Mouse (Mus musculus): ENCODE results near the gene Atp8b3. TPM values are rescaled to one million over a fixed set of nuclear protein-coding genes. Genes with fewer than 3 reads are reported as not detected.

Gene Atp8b3
- total and polyA plus RNA-seq, 2 experiments: not detected

GRCm38 (mm10) chr10:80561116-80561944, 22.4 kb upstream of the Atp8b3 start, which contains the start of gene Rexo1:
Rexo1 (minus strand) TSS chr10:80561560.
- Histone ChIP-seq H3K4me1 (ENCODE audit: control insufficient read depth, insufficient read depth, low read length) (peaks cover 28% of the 10 kb centered on the region), H3K36me3 (ENCODE audit: control insufficient read depth, insufficient read depth, low read length) (no peaks in the 10 kb centered on the region), H3K27ac (replicated peaks; ENCODE audit: insufficient read depth, low read depth, low read length) (peak within 1 kb of the TSS; percentile 91), H3K79me2 (ENCODE audit: control insufficient read depth, insufficient read depth, low read length) (peaks cover 44% of the 10 kb centered on the region), H3K27me3 (ENCODE audit: control insufficient read depth, insufficient read depth, low read length) (no peaks in the 10 kb centered on the region), H3K9ac (ENCODE audit: low read depth, low read length) (peak within 1 kb of the TSS; percentile 94), H3K4me3 (ENCODE audit: insufficient read depth, low read depth, low read length) (peak within 1 kb of the TSS; percentile 93)
- peak; percentile 86 for DNase-seq (ENCODE audit: extremely low read depth, low read depth, low spot score)
- peak; percentile 86 for TF ChIP-seq CTCF (IDR thresholded peaks at IDR 0.05; ENCODE audit: low read depth, low read length)
- 0 out of 2 replicates have a peak, but pooled peaks have one; percentile 20 for TF ChIP-seq POLR2A (IDR thresholded peaks at IDR 0.05; ENCODE audit: extremely low read depth, insufficient read depth, low read length)
- under 1% methylated on average over 72 of the region's 72 CpGs for WGBS

DNA sequence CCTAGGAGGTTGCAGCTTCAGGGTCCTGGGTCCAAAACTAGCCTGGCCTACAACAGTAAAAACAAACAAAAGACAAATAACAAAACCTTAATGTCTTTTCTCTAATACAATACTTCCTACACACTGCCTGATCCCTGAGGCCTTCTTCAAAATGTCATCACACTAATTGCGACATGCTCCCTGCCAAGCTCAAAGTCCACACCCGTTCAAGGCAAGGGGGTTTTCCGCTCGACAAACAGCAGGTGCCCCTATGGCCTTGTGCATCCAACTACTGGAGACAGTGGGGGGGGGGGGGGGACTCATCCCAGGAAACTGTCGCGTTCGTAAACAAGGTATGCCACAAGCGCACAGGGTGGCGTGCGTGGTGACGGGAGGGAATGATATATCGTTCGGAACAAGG, 21.7 kb upstream of the Atp8b3 start:
- no peak for TF ChIP-seq CTCF (IDR thresholded peaks at IDR 0.05; ENCODE audit: low read depth, low read length)
- TF ChIP-seq POLR2A (IDR thresholded peaks at IDR 0.05; ENCODE audit: extremely low read depth, insufficient read depth, low read length): no peak
- H3K27ac ChIP-seq (replicated peaks; ENCODE audit: insufficient read depth, low read depth, low read length): peak overlapping the region; percentile 91
- WGBS: 1% methylated on average over 13 of the region's 13 CpGs
- DNase-seq (ENCODE audit: extremely low read depth, low read depth, low spot score): peak; percentile 88
- H3K79me2 ChIP-seq (ENCODE audit: control insufficient read depth, insufficient read depth, low read length): peaks cover 45% of the 10 kb centered on the region
- H3K27me3 ChIP-seq (ENCODE audit: control insufficient read depth, insufficient read depth, low read length): no peaks in the 10 kb centered on the region
- H3K4me1 ChIP-seq (ENCODE audit: control insufficient read depth, insufficient read depth, low read length): peaks cover 28% of the 10 kb centered on the region
- H3K4me3 ChIP-seq (ENCODE audit: insufficient read depth, low read depth, low read length): peak overlapping the region; percentile 93
- H3K36me3 ChIP-seq (ENCODE audit: control insufficient read depth, insufficient read depth, low read length): no peaks in the 10 kb centered on the region
- peak overlapping the region; percentile 94 for H3K9ac ChIP-seq (ENCODE audit: low read depth, low read length)

- Histone ChIP-seq H3K27me3 (ENCODE audit: control insufficient read depth, insufficient read depth, low read length) (no peaks in the 10 kb centered on the region), H3K36me3 (ENCODE audit: control insufficient read depth, insufficient read depth, low read length) (no peaks in the 10 kb centered on the region), H3K79me2 (ENCODE audit: control insufficient read depth, insufficient read depth, low read length) (peaks cover 50% of the 10 kb centered on the region), H3K27ac (replicated peaks; ENCODE audit: insufficient read depth, low read depth, low read length) (peak overlapping the region; percentile 16; the same call in 1 of the 2 replicates), H3K4me3 (ENCODE audit: insufficient read depth, low read depth, low read length) (peak overlapping the region; percentile 7; the same call in 1 of the 2 replicates), H3K9ac (ENCODE audit: low read depth, low read length) (peak overlapping the region; percentile 38), H3K4me1 (ENCODE audit: control insufficient read depth, insufficient read depth, low read length) (peaks cover 28% of the 10 kb centered on the region)
- TF ChIP-seq CTCF (IDR thresholded peaks at IDR 0.05; ENCODE audit: low read depth, low read length) (no peak), POLR2A (IDR thresholded peaks at IDR 0.05; ENCODE audit: extremely low read depth, insufficient read depth, low read length) (no peak)
- WGBS: 72% methylated on average over 7 of the region's 7 CpGs
- DNase-seq (ENCODE audit: extremely low read depth, low read depth, low spot score): no peak
These were observed 20.5 kb upstream of the Atp8b3 start for GRCm38 (mm10) chr10:80559431-80559830.

GRCm38 (mm10) chr10:80557346-80557965, 18.5 kb upstream of the Atp8b3 start:
- Histone ChIP-seq H3K4me3 (ENCODE audit: insufficient read depth, low read depth, low read length) (no peak overlapping the region), H3K79me2 (ENCODE audit: control insufficient read depth, insufficient read depth, low read length) (peaks cover 65% of the 10 kb centered on the region), H3K36me3 (ENCODE audit: control insufficient read depth, insufficient read depth, low read length) (no peaks in the 10 kb centered on the region), H3K4me1 (ENCODE audit: control insufficient read depth, insufficient read depth, low read length) (peaks cover 37% of the 10 kb centered on the region), H3K9ac (ENCODE audit: low read depth, low read length) (no peak overlapping the region), H3K27me3 (ENCODE audit: control insufficient read depth, insufficient read depth, low read length) (no peaks in the 10 kb centered on the region), H3K27ac (replicated peaks; ENCODE audit: insufficient read depth, low read depth, low read length) (no peak overlapping the region)
- no peak for TF ChIP-seq POLR2A (IDR thresholded peaks at IDR 0.05; ENCODE audit: extremely low read depth, insufficient read depth, low read length)
- TF ChIP-seq CTCF (IDR thresholded peaks at IDR 0.05; ENCODE audit: low read depth, low read length): peak; percentile 84
- DNase-seq (ENCODE audit: extremely low read depth, low read depth, low spot score): no peak
- WGBS: 29% methylated on average over 5 of the region's 5 CpGs

DNA sequence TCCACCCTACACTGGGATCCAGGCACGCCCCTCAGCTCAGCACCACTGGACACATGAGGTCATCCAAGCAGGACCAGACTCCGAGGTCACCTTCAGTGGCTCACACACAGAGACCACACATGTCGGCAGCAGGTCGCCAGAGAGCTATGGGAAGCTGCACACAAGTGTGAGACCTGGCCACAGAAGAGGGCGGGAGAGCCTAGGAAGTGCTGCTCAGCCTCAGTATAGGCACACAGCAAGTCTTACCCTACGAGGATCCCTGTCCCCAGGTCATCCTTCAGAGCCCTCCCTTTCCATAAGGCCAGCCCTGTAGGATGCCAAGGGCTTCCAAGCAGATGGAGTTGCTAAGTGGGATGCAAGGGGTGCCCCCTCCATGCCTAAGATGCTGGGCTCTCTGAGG, 15.1 kb upstream of the Atp8b3 start:
- DNase-seq (ENCODE audit: extremely low read depth, low read depth, low spot score): no peak
- Histone ChIP-seq H3K27ac (replicated peaks; ENCODE audit: insufficient read depth, low read depth, low read length) (no peak overlapping the region), H3K4me3 (ENCODE audit: insufficient read depth, low read depth, low read length) (no peak overlapping the region)

More for the DNA sequence above, 15.1 kb upstream of the Atp8b3 start:
- Histone ChIP-seq H3K9ac (ENCODE audit: low read depth, low read length) (no peak overlapping the region), H3K27me3 (ENCODE audit: control insufficient read depth, insufficient read depth, low read length) (no peaks in the 10 kb centered on the region), H3K79me2 (ENCODE audit: control insufficient read depth, insufficient read depth, low read length) (peaks cover 47% of the 10 kb centered on the region), H3K4me1 (ENCODE audit: control insufficient read depth, insufficient read depth, low read length) (peaks cover 26% of the 10 kb centered on the region), H3K36me3 (ENCODE audit: control insufficient read depth, insufficient read depth, low read length) (no peaks in the 10 kb centered on the region)
- 70% methylated on average over 6 of the region's 6 CpGs for WGBS
- TF ChIP-seq POLR2A (IDR thresholded peaks at IDR 0.05; ENCODE audit: extremely low read depth, insufficient read depth, low read length) (no peak), CTCF (IDR thresholded peaks at IDR 0.05; ENCODE audit: low read depth, low read length) (no peak)

All from liver, adult 2 months (tissue).